Mouse (Mus musculus) ES-E14 (cell line): ENCODE data around the gene Kat2a. TPM values are rescaled to one million over a fixed set of nuclear protein-coding genes. Genes with fewer than 3 reads are reported as not detected.

Experiments
- DNase-seq: peaks from one replicate; pipeline ENCODE4 v3.0.0-alpha.2; 2013; ENCODE audit warnings: low read depth, low spot score
- H3K27ac ChIP-seq: 2 replicates; pipeline ENCODE4 v1.5.1; 2012; ENCODE audit warnings: low read depth, mild to moderate bottlenecking, low read length, moderate library complexity, mixed read lengths; ENCODE audit not compliant: poor library complexity, insufficient read depth, severe bottlenecking
- H3K36me3 ChIP-seq: 2 replicates; pipeline ENCODE4 v1.6.1; 2012; ENCODE audit warnings: mild to moderate bottlenecking, low read length, moderate library complexity, mixed read lengths; ENCODE audit not compliant: control insufficient read depth, poor library complexity, insufficient read depth, severe bottlenecking
- H3K4me1 ChIP-seq, 2 experiments: fragments of 150-350 bp in 1 of 2; sonication (generic) in 1 of 2; 2 replicates each; pipeline ENCODE4 v1.6.1; 2012; ENCODE audit warnings: low read length in 2 of 2, mild to moderate bottlenecking in 1 of 2, mixed read lengths in 1 of 2; ENCODE audit not compliant: control insufficient read depth in 2 of 2, insufficient read depth in 2 of 2, poor library complexity in 1 of 2
- H3K4me3 ChIP-seq, 2 experiments: fragments of 150-350 bp in 1 of 2; sonication (generic) in 1 of 2; 2 replicates each; pipeline ENCODE4 v1.5.1; 2012; ENCODE audit warnings: low read length in 2 of 2, low read depth in 1 of 2, mild to moderate bottlenecking in 1 of 2, mixed read lengths in 1 of 2; ENCODE audit not compliant: insufficient read depth in 1 of 2, poor library complexity in 1 of 2, severe bottlenecking in 1 of 2
- H3K9ac ChIP-seq: 2 replicates; pipeline ENCODE4 v1.6.1; 2012; ENCODE audit warnings: low read depth, mild to moderate bottlenecking, low read length, mixed read lengths; ENCODE audit not compliant: poor library complexity, insufficient read depth, severe bottlenecking
- H3K9me3 ChIP-seq: fragments of 150-350 bp; sonication (generic); 2 replicates; pipeline ENCODE4 v1.6.1; 2012; ENCODE audit warnings: low read depth, mild to moderate bottlenecking, low read length; ENCODE audit not compliant: control insufficient read depth, insufficient read depth
- CHD2 ChIP-seq: IDR thresholded peaks from 2 replicates; pipeline ENCODE4 v1.6.1; 2014; ENCODE audit warnings: mild to moderate bottlenecking, low read depth, low read length, inconsistent platforms
- HCFC1 ChIP-seq: IDR thresholded peaks from 2 replicates; pipeline ENCODE4 v1.6.1; 2012; ENCODE audit warnings: low read length, inconsistent platforms, borderline replicate concordance; ENCODE audit not compliant: insufficient read depth
- MAFK ChIP-seq: IDR thresholded peaks from 2 replicates; pipeline ENCODE4 v1.6.1; 2014; ENCODE audit warnings: mild to moderate bottlenecking, low read depth, low read length, inconsistent platforms; ENCODE audit not compliant: insufficient read depth
- ZC3H11A ChIP-seq: IDR thresholded peaks from 2 replicates; pipeline ENCODE4 v1.6.1; 2012; ENCODE audit warnings: low read depth, mild to moderate bottlenecking, inconsistent platforms, low read length, borderline replicate concordance
- ZNF384 ChIP-seq: IDR thresholded peaks from 2 replicates; pipeline ENCODE4 v1.6.1; 2012; ENCODE audit warnings: low read depth, low read length, inconsistent platforms
- in situ Hi-C, 2 experiments: fragments of 600-800 bp; cut with MboI; formaldehyde crosslinking; loops; one replicate each; pipeline ENCODE4 v1.15.1; 2025; ENCODE audit warnings: low sequenced_read_pairs in 2 of 2, inconsistent platforms in 1 of 2; ENCODE audit not compliant: unreplicated experiment in 2 of 2
- total RNA-seq: library from RNA; depleted of rRNA; stranded (reverse); fragments of 300-350 nt; gene quantifications from 2 replicates; pipeline ENCODE4 v1.2.3, GENCODE M21; 2012

Gene Kat2a
- total RNA-seq, 1 experiment: 44.4 TPM

DNA sequence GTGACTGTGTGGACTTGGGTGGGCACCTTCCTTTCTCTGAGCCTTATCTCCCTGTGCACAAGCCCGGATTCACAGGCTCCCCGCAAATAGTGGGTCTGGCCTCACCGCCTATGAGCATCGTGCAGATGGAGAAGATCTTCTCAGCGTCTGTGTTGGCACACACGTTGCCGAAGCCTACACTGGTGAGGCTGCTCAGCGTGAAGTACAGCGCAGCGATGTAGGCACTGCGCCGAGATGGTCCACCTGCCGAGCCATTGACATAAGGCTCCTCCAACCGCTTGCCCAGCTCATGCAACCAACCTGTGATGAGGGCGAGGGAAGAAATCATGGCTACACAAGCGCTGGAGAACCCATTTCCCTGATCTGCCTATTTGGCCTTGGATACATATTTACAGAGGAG, 37.9 kb upstream of the Kat2a start:
- in situ Hi-C loops: no loop called here
- H3K27ac ChIP-seq: no peak overlapping the region
- no peaks in the 10 kb centered on the region for H3K36me3 ChIP-seq
- no peaks in the 10 kb centered on the region for H3K9me3 ChIP-seq
- no peak for DNase-seq
- peak overlapping the region in 1 of 2 experiments; percentile 13; a peak in 2 of 4 replicates for H3K4me3 ChIP-seq
- TF ChIP-seq ZC3H11A (no peak), ZNF384 (no peak), MAFK (no peak), HCFC1 (no peak), CHD2 (no peak)
- H3K4me1 ChIP-seq: peaks cover 4 to 9% of the 10 kb centered on the region in 2 experiments; a peak in 2 of 4 replicates
- H3K9ac ChIP-seq: no peak overlapping the region

DNA sequence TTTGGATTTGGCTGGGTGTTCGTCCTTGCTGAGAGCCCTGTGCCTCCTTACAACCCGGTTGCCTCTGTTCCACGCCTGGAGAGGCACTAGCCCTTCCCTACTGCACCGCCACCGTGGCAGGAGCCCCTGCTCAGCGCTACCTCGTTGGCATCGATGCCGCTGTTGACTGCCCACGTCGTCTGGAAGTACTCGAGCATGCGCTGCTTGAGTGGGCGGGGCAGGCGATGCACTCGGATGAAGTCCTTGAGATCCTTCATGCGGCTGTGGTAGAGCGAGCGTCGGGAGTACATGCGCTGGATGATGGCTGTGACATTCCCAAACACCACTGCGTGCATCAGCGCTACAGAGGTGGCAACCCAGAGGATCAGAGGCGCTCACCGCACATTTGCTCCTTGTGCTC, 37.2 kb upstream of the Kat2a start:
- Histone ChIP-seq H3K4me1 (peaks cover 4 to 9% of the 10 kb centered on the region in 2 experiments; a peak in 2 of 4 replicates), H3K4me3 (peak overlapping the region; percentile 46 to 49; a peak in 2 of 4 replicates), H3K36me3 (no peaks in the 10 kb centered on the region), H3K27ac (no peak overlapping the region), H3K9me3 (no peaks in the 10 kb centered on the region), H3K9ac (peak overlapping the region; percentile 2; the same call in 1 of the 2 replicates)
- TF ChIP-seq HCFC1: no peak
- no peak for TF ChIP-seq ZC3H11A
- TF ChIP-seq ZNF384: no peak
- no peak for TF ChIP-seq CHD2
- no peak for TF ChIP-seq MAFK
- in situ Hi-C loops: no loop called here
- no peak for DNase-seq

DNA sequence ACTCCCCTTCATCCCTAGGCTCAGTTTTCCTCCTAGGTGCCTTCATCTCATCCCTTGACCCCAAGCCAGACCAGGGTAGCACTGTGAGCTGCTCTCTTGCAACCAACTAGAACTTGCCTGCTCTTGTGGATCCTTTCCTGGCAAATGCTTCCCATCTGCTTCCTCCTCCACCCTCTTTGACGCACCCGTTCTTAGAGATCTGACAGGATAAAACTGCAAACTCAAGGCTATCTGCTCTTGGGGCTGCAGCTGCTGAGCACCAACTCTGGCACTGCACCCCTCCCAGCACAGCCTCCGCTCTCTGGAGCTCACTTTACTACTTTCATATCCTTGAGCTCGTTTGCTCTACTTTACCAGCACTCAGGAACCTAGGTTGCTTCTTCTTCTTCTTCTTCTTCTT, 36.4 kb upstream of the Kat2a start:
- TF ChIP-seq ZNF384 (no peak), HCFC1 (no peak), MAFK (no peak), CHD2 (no peak), ZC3H11A (no peak)
- Histone ChIP-seq H3K4me3 (no peak overlapping the region), H3K9me3 (no peaks in the 10 kb centered on the region), H3K4me1 (peaks cover 4 to 9% of the 10 kb centered on the region in 2 experiments; a peak in 2 of 4 replicates), H3K36me3 (no peaks in the 10 kb centered on the region), H3K9ac (no peak overlapping the region), H3K27ac (no peak overlapping the region)
- no peak for DNase-seq
- in situ Hi-C loops: no loop called here

DNA sequence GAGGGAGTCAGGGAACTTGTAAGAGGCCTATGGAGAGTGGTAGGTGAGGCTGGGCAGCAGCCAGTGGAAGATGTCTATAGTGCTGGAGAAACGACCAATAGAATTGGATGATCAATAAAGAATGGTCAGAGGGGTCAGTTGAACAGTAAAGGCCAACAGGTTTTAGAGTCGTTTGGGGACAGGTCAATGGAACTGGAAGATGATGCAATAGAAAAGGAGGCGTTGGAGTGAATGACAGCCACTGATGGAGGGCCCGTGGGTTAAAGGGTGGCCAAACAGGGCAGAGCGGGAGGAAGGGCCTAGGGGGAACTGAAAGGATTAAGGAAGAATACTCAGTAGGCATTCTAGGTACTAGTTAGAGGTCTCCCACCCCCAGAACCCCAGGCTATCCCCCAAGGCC, 34.8 kb upstream of the Kat2a start:
- in situ Hi-C loops: no loop called here
- Histone ChIP-seq H3K4me1 (peaks cover 4 to 9% of the 10 kb centered on the region in 2 experiments; a peak in 2 of 4 replicates), H3K9ac (no peak overlapping the region), H3K36me3 (no peaks in the 10 kb centered on the region), H3K9me3 (no peaks in the 10 kb centered on the region), H3K4me3 (no peak overlapping the region), H3K27ac (no peak overlapping the region)
- DNase-seq: no peak
- TF ChIP-seq ZNF384 (no peak), ZC3H11A (no peak), MAFK (no peak), CHD2 (no peak)

- no peak overlapping the region for H3K27ac ChIP-seq
- H3K9ac ChIP-seq: no peak overlapping the region
- no peak for DNase-seq
- H3K36me3 ChIP-seq: no peaks in the 10 kb centered on the region
- in situ Hi-C loops: no loop called here
- peaks cover 4 to 9% of the 10 kb centered on the region in 2 experiments; a peak in 2 of 4 replicates for H3K4me1 ChIP-seq
- TF ChIP-seq CHD2 (no peak), MAFK (no peak), HCFC1 (no peak), ZC3H11A (no peak), ZNF384 (no peak)
- H3K4me3 ChIP-seq: no peak overlapping the region
- no peaks in the 10 kb centered on the region for H3K9me3 ChIP-seq
Observed at GRCm38 (mm10) chr11:100746546-100746945, 34.3 kb upstream of the Kat2a start.
